Mouse (Mus musculus): ENCODE data around the gene C2cd3. TPM values are rescaled to one million over a fixed set of nuclear protein-coding genes. Genes with fewer than 3 reads are reported as not detected.

The C2cd3 gene
- polyA plus RNA-seq, 1 experiment from 2014 or later: 8.4 TPM

GRCm38 (mm10) chr7:100495581-100496251, 123.7 kb downstream of the C2cd3 start:
- ATAC-seq (ENCODE audit: low read depth): peak; percentile 40
- 19% methylated on average over 11 of the region's 11 CpGs for WGBS (ENCODE audit: insufficient replicate concordance)
- H3K4me1 ChIP-seq (ENCODE audit: control insufficient read depth, low read depth, low read length): peaks cover 50% of the 10 kb centered on the region
- peak overlapping the region; percentile 93 for H3K27ac ChIP-seq (ENCODE audit: low read length)
- H3K27me3 ChIP-seq (ENCODE audit: control insufficient read depth, insufficient read depth, low read depth, low read length): no peaks in the 10 kb centered on the region
- peak overlapping the region; percentile 97 for H3K9ac ChIP-seq (ENCODE audit: low read depth, low read length)
- no peaks in the 10 kb centered on the region for H3K9me3 ChIP-seq (replicated peaks; ENCODE audit: control insufficient read depth, low read length)
- peak overlapping the region; percentile 92 for H3K4me3 ChIP-seq (ENCODE audit: low read depth, low read length)
- H3K36me3 ChIP-seq (ENCODE audit: control insufficient read depth, insufficient read depth): peaks cover 60% of the 10 kb centered on the region
- H3K4me2 ChIP-seq (ENCODE audit: low read depth, low read length): peak overlapping the region; percentile 77

GRCm38 (mm10) chr7:100496371-100496770, 124.3 kb downstream of the C2cd3 start:
- H3K27me3 ChIP-seq (ENCODE audit: control insufficient read depth, insufficient read depth, low read depth, low read length): no peaks in the 10 kb centered on the region
- no peak for ATAC-seq (ENCODE audit: low read depth)
- peak overlapping the region; percentile 92 for H3K4me3 ChIP-seq (ENCODE audit: low read depth, low read length)
- 72% methylated on average over 6 of the region's 6 CpGs for WGBS (ENCODE audit: insufficient replicate concordance)
- peaks cover 60% of the 10 kb centered on the region for H3K36me3 ChIP-seq (ENCODE audit: control insufficient read depth, insufficient read depth)
- peak overlapping the region; percentile 77 for H3K4me2 ChIP-seq (ENCODE audit: low read depth, low read length)
- peak overlapping the region; percentile 97 for H3K9ac ChIP-seq (ENCODE audit: low read depth, low read length)
- peak overlapping the region; percentile 93 for H3K27ac ChIP-seq (ENCODE audit: low read length)
- H3K9me3 ChIP-seq (replicated peaks; ENCODE audit: control insufficient read depth, low read length): no peaks in the 10 kb centered on the region
- peaks cover 57% of the 10 kb centered on the region for H3K4me1 ChIP-seq (ENCODE audit: control insufficient read depth, low read depth, low read length)

- Histone ChIP-seq H3K4me1 (ENCODE audit: control insufficient read depth, low read depth, low read length) (peaks cover 57% of the 10 kb centered on the region), H3K27me3 (ENCODE audit: control insufficient read depth, insufficient read depth, low read depth, low read length) (no peaks in the 10 kb centered on the region), H3K4me3 (ENCODE audit: low read depth, low read length) (peak overlapping the region; percentile 92), H3K9ac (ENCODE audit: low read depth, low read length) (peak overlapping the region; percentile 97; the same call in 1 of the 2 replicates), H3K36me3 (ENCODE audit: control insufficient read depth, insufficient read depth) (peaks cover 60% of the 10 kb centered on the region), H3K4me2 (ENCODE audit: low read depth, low read length) (peak overlapping the region; percentile 77), H3K27ac (ENCODE audit: low read length) (peak overlapping the region; percentile 93), H3K9me3 (replicated peaks; ENCODE audit: control insufficient read depth, low read length) (no peaks in the 10 kb centered on the region)
- 96% methylated on average over 9 of the region's 9 CpGs for WGBS (ENCODE audit: insufficient replicate concordance)
- no peak for ATAC-seq (ENCODE audit: low read depth)
Measured at GRCm38 (mm10) chr7:100496791-100497190, 124.8 kb downstream of the C2cd3 start.

- Histone ChIP-seq H3K27me3 (ENCODE audit: control insufficient read depth, insufficient read depth, low read depth, low read length) (no peaks in the 10 kb centered on the region), H3K4me1 (ENCODE audit: control insufficient read depth, low read depth, low read length) (peaks cover 57% of the 10 kb centered on the region), H3K9me3 (replicated peaks; ENCODE audit: control insufficient read depth, low read length) (no peaks in the 10 kb centered on the region), H3K4me3 (ENCODE audit: low read depth, low read length) (peak overlapping the region; percentile 92; the same call in 1 of the 2 replicates), H3K4me2 (ENCODE audit: low read depth, low read length) (peak overlapping the region; percentile 77), H3K9ac (ENCODE audit: low read depth, low read length) (no peak overlapping the region), H3K27ac (ENCODE audit: low read length) (0 out of 2 replicates have a peak overlapping the region, but pooled peaks have one; percentile 8), H3K36me3 (ENCODE audit: control insufficient read depth, insufficient read depth) (peaks cover 60% of the 10 kb centered on the region)
- no peak for ATAC-seq (ENCODE audit: low read depth)
- WGBS (ENCODE audit: insufficient replicate concordance): 78% methylated on average over 4 of the region's 4 CpGs
Measured at GRCm38 (mm10) chr7:100497402-100497801, 125.4 kb downstream of the C2cd3 start.

GRCm38 (mm10) chr7:100497982-100498381, 125.9 kb downstream of the C2cd3 start:
- Histone ChIP-seq H3K4me1 (ENCODE audit: control insufficient read depth, low read depth, low read length) (peaks cover 62% of the 10 kb centered on the region), H3K9me3 (replicated peaks; ENCODE audit: control insufficient read depth, low read length) (no peaks in the 10 kb centered on the region), H3K9ac (ENCODE audit: low read depth, low read length) (no peak overlapping the region), H3K4me3 (ENCODE audit: low read depth, low read length) (peak overlapping the region; percentile 2; the same call in 1 of the 2 replicates), H3K27me3 (ENCODE audit: control insufficient read depth, insufficient read depth, low read depth, low read length) (no peaks in the 10 kb centered on the region), H3K27ac (ENCODE audit: low read length) (0 out of 2 replicates have a peak overlapping the region, but pooled peaks have one; percentile 14), H3K4me2 (ENCODE audit: low read depth, low read length) (peak overlapping the region; percentile 8; the same call in 1 of the 2 replicates), H3K36me3 (ENCODE audit: control insufficient read depth, insufficient read depth) (peaks cover 60% of the 10 kb centered on the region)
- WGBS (ENCODE audit: insufficient replicate concordance): 86% methylated on average over 13 of the region's 13 CpGs
- ATAC-seq (ENCODE audit: low read depth): no peak

GRCm38 (mm10) chr7:100499465-100499864, 127.4 kb downstream of the C2cd3 start:
- Histone ChIP-seq H3K4me2 (ENCODE audit: low read depth, low read length) (no peak overlapping the region), H3K4me3 (ENCODE audit: low read depth, low read length) (no peak overlapping the region), H3K4me1 (ENCODE audit: control insufficient read depth, low read depth, low read length) (peaks cover 71% of the 10 kb centered on the region), H3K27me3 (ENCODE audit: control insufficient read depth, insufficient read depth, low read depth, low read length) (no peaks in the 10 kb centered on the region), H3K9ac (ENCODE audit: low read depth, low read length) (no peak overlapping the region; the same call in 1 of the 2 replicates), H3K27ac (ENCODE audit: low read length) (peak overlapping the region; percentile 74), H3K9me3 (replicated peaks; ENCODE audit: control insufficient read depth, low read length) (no peaks in the 10 kb centered on the region), H3K36me3 (ENCODE audit: control insufficient read depth, insufficient read depth) (peaks cover 60% of the 10 kb centered on the region)
- no peak for ATAC-seq (ENCODE audit: low read depth)

GRCm38 (mm10) chr7:100500276-100500977, 128.4 kb downstream of the C2cd3 start:
- Histone ChIP-seq H3K27ac (ENCODE audit: low read length) (peak overlapping the region; percentile 74), H3K4me1 (ENCODE audit: control insufficient read depth, low read depth, low read length) (peaks cover 68% of the 10 kb centered on the region)

GRCm38 (mm10) chr7:100501027-100501843, 129.2 kb downstream of the C2cd3 start:
- ATAC-seq (ENCODE audit: low read depth): peak; percentile 20
- H3K27me3 ChIP-seq (ENCODE audit: control insufficient read depth, insufficient read depth, low read depth, low read length): no peaks in the 10 kb centered on the region

More at GRCm38 (mm10) chr7:100500276-100500977, 128.4 kb downstream of the C2cd3 start:
- WGBS (ENCODE audit: insufficient replicate concordance): 65% methylated on average over 16 of the region's 16 CpGs
- Histone ChIP-seq H3K4me2 (ENCODE audit: low read depth, low read length) (no peak overlapping the region), H3K9me3 (replicated peaks; ENCODE audit: control insufficient read depth, low read length) (no peaks in the 10 kb centered on the region), H3K9ac (ENCODE audit: low read depth, low read length) (no peak overlapping the region), H3K27me3 (ENCODE audit: control insufficient read depth, insufficient read depth, low read depth, low read length) (no peaks in the 10 kb centered on the region), H3K36me3 (ENCODE audit: control insufficient read depth, insufficient read depth) (peaks cover 52% of the 10 kb centered on the region), H3K4me3 (ENCODE audit: low read depth, low read length) (no peak overlapping the region)
- ATAC-seq (ENCODE audit: low read depth): peak; percentile 3

More at GRCm38 (mm10) chr7:100501027-100501843, 129.2 kb downstream of the C2cd3 start:
- no peak overlapping the region for H3K4me2 ChIP-seq (ENCODE audit: low read depth, low read length)
- H3K36me3 ChIP-seq (ENCODE audit: control insufficient read depth, insufficient read depth): peaks cover 44% of the 10 kb centered on the region
- 62% methylated on average over 6 of the region's 6 CpGs for WGBS (ENCODE audit: insufficient replicate concordance)
- H3K27ac ChIP-seq (ENCODE audit: low read length): peak overlapping the region; percentile 74
- no peak overlapping the region; the same call in 1 of the 2 replicates for H3K9ac ChIP-seq (ENCODE audit: low read depth, low read length)
- no peak overlapping the region for H3K4me3 ChIP-seq (ENCODE audit: low read depth, low read length)
- no peaks in the 10 kb centered on the region for H3K9me3 ChIP-seq (replicated peaks; ENCODE audit: control insufficient read depth, low read length)
- peaks cover 60% of the 10 kb centered on the region for H3K4me1 ChIP-seq (ENCODE audit: control insufficient read depth, low read depth, low read length)
